Mouse (Mus musculus) embryo, embryonic 10.5 days (tissue): Measurements from ENCODE around the gene Fam19a5.

Source experiments
- DNase-seq: peaks from one replicate; pipeline ENCODE4 v3.0.0-alpha.2; 2015; ENCODE audit warnings: low spot score

Fam19a5 gene

GRCm38 (mm10) chr15:87726657-87727236 is 182.6 kb downstream of the Fam19a5 start:
- DNase-seq: no peak

DNA sequence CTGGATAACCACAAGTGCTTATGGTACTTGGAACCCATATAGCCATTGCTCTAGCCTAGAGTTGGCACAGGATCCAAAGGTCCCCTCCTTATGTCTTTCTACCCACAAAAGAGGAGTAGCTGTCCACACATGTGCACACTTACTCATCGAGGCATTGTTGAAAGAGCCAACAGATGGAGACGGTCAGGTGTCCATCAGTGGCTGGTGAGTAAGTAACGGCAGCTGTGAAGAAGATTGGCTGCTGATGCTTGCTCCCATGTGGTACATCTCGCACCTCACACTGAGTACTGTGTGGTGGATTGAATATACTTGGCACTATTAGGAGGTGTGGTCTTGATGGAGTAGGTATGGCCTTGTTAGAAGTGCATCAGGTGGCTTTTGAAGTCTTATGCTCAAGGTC is 192.2 kb downstream of the Fam19a5 start:
- no peak for DNase-seq

- DNase-seq: no peak
Observed at GRCm38 (mm10) chr15:87755482-87755881, 211.4 kb downstream of the Fam19a5 start.

DNA sequence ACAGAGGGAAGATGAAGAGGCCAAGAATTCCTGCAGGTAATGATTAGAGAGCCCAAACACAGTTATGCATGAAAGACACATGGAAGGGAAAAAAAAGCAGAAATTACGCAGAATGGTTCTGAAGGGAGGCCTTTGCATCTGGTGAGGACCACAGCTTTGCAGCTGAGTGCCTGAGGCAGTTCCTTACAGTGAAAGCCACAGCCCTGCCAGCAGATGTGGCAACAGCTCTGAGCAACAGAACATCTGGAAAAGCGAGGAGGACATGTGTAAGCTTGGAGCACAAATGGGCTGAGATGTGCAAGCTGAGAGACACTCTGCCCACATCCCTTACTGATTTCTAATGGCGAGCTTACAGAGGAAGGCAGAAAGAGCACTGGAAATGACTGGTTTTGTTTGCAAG is 221.8 kb downstream of the Fam19a5 start:
- no peak for DNase-seq

DNA sequence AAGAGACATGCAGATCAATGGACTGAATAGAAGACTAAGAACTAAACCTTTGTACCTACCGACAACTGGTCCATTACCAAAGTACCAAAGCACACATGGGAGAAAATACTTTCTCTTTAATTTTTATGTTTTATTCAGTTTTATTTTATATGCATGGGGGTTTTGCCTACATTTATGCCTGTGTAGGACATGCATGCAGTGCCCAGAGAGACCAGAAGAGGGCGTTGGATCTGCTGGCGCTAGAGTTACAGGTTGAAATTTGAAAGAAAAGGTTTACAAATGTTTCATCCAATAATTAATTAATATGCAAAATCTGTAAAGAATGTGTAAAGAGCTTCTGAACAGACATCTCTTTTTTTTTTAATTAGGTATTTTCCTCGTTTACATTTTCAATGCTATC is 229.9 kb downstream of the Fam19a5 start:
- no peak for DNase-seq

DNA sequence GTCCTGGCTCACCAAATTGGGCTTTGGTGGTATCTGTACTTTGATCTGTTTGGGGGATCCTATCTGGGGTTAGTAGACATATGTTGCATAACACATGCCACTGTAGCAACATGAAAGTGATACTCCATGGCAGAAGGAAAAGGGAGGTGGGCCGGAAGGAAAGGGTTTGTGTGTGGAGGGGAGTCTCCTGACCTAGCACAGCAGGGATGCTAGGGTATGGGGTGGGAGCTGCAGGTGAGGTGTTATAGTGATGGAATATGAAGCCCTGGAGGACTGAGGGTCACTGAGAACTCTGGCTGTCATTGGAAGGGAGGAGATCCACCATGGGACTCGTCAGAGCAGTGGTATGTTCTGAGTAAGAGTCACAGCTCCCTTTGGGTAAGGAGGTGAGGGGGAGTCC is 239.2 kb downstream of the Fam19a5 start:
- DNase-seq: no peak

DNA sequence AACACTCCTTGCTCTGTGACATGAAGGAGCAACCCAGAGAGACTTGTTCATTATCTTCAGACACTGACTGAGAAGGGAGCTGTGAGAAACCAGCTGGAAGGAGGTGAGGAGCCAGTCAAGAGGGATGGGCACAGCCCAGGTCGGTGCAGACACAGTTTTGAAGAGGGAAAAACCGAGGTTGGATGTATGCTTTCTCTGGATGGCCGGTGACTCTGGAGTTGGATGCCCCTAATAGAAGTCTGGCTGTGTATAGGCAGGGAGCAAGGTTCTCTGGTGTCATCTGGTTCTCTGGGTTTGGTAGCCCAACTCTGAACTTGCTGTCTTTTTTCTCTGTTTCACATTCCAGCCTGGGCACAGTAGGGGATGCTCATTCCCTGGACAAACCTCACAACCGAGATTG is 245.6 kb downstream of the Fam19a5 start:
- DNase-seq: no peak

- no peak for DNase-seq
Observed at GRCm38 (mm10) chr15:87793661-87794060, 249.6 kb downstream of the Fam19a5 start.

- DNase-seq: no peak
Observed at GRCm38 (mm10) chr15:87796571-87796970, 252.5 kb downstream of the Fam19a5 start.
